Mouse (Mus musculus): ENCODE results near the gene Unc13c.

Gene Unc13c

DNA sequence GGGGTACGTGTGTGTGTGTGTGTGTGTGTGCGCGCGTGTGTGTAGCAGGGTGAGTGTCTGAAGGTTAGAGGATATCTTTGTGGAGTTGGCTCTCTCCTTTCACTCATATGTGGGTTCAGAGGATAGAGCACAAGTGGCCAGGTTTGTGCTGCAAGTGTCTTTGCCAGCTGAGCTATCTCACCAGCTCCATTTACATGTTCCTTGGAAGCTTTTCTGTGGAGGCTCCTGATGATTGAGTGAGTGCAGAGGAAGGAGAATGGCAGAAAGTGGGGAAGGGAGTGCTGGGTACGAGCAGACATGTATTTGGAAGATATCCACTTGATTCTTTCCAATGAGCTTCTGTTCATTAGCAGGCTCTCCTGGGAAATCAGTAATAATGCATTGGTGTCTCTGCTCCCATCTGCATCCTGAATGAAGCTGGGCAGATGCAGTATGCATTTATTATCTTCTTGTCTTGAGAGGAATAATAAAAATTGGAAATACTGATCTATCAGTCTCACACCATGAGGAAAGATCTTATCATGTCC is 86.3 kb downstream of the Unc13c start:
- DNase-seq (ENCODE audit: low spot score) = no peak

DNA sequence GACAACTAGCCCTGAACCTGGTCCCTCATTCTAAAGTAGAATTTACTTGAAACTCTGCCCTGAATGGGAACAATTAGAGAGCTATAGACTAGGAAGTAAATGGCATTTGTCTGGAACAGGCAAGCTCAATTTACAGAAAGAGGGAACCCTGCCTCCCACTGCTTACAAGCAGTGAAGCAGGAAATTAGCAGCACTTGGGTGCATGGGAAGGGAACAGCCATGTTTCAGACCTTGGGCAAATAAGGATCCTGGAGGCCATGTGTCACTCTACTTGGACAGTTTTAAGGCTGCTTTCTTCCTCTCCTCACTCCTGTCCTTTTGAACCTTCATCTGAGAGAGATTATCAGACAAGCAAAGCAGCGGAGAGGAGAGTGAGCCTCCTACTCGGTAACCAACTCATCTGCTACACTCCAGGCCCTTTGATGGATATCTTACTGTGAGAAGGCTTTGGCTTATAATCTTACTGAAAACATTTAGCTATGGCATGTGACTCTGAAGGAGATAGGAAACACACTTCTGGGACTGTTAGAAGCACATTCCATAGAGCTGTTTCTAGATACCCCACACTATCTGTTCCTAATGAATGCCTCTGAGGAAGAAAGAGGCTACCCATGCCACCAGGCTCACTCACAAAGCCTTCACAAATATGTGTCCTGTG is 101.2 kb downstream of the Unc13c start:
- DNase-seq (ENCODE audit: low spot score) = peak; percentile 1

DNA sequence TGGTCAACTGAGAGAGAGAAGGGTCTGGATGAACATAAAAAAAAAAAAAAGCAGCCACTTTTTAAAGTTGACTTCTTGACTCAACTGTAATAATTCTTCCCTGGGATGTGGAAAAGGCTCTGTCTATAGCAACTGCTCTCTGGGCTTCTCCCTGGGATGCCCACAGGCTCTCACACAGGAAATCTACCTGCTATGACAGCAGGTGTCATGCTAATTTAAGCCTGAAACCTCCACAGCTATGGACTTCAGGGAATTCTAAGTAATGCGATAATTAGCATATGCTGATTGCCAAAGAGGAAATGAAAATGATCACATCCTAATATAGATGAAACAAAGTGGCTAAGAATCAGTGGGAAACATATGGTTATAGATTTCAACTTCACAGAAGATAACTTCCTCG is 102.1 kb downstream of the Unc13c start:
- no peak for DNase-seq (ENCODE audit: low spot score)

DNA sequence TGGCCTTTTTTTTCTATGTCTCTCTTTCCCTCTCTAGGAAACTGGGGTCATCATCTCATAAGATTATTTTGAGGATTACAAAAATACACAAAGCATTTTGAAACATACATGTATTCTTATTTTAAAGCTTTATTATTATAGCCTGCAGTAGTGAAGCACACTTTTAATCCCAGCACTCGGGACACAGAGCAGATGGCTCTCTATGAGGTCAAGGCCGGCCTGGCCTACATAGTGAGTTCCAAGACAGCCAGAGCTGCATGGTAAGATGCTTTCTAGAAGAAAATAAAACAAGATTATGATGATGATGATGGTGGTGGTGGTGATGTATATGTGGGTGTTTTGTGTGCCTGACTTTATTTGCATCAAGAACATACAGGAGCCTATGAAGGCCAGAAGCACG is 109.3 kb downstream of the Unc13c start:
- DNase-seq (ENCODE audit: low spot score) = no peak

DNA sequence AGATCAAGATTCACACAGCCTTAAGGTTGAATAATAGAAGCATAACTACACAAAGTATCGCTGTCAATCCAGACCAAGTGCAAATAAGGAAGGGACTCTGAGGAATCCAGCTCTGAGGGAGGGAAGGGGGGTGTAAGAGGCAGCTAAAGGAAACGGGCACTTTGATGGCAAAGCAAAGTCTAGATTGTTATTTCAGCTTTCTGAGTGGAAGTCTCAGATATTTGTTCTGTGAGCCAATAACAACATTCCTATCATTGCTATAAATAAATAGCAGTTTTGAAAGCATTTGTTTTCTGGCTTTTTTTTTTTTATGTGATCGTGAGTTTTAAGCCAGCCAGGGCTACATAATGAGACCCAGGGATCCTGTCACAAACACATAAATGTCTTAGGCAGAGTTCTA is 114.5 kb downstream of the Unc13c start:
- DNase-seq (ENCODE audit: low spot score) = no peak

DNA sequence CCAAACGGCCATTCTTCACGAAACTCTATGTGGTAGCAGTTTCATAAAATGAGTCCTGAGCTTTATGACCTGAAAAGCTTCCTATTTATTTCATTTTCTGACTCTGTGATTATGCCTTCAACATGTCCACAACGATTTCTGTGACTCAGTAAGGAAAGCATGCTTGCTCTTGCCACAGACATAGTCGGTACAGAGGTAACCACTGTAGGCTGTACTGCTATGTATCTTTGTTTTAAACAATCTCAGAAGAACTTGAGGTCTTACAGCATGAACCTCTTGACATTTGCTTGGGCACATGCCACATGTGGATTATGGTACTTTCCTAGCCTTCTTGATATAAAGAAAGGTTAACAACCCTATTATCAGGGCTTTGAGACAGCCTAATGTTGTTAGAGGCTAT is 162.1 kb downstream of the Unc13c start:
- no peak for DNase-seq (ENCODE audit: low spot score)

DNA sequence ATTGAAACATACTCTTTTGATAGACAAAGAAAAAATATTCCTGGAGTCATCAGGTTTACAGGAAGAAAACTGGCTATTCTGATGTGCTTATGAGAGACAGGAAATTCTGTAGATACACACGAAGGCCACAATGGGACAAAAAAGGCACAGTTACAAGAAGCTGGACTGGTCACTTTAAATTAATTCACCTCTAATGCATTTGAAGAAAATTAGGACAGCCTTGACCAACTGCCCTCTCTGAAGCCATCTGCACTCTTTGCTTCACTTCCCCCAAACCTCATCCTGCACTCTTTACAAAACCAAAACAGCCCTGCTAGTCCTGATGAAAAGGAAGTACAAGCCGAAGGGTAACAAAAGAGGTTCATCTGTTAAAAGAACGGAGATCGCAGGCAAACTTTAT is 194.2 kb downstream of the Unc13c start:
- no peak for DNase-seq (ENCODE audit: low spot score)

DNA sequence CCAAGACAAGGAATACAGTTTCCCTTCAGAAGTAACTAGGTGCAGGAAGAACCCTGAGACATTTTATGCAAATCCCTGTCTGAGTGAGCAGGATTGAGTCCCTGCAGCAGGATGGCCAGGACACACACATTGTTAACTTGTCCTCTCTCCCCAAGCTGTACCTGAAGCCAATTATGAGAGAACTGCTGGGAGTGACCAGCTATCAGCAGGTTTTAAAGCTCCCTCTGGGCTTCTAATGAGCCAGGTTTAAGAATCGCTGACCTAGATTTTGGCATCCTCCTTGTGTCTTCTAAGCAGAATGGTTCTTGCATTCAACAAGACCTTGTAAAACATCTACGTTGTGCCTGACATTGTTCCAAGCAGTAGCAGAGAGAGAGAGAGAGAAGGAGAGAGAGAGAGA is 213.6 kb downstream of the Unc13c start:
- DNase-seq (ENCODE audit: low spot score) = no peak

DNA sequence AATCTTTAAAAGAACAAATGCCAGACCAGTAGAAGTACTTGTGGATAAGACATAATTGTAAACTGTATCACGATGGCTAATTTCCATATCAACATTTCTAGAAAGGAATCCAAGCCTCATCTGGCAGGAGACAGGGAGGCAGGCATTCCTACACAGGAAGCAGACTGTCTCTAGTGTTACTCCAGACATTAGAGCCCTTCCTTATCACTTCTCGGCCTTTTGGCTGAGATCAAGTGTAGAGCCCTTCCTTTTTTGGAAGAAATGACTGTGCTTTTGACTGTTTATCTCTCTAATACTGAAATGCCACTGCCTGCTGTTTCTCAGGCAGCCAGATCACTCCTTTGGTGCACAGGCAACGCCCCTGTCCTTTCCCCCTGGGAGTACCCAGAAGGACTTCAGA is 215.3 kb downstream of the Unc13c start:
- no peak for DNase-seq (ENCODE audit: low spot score)

DNA sequence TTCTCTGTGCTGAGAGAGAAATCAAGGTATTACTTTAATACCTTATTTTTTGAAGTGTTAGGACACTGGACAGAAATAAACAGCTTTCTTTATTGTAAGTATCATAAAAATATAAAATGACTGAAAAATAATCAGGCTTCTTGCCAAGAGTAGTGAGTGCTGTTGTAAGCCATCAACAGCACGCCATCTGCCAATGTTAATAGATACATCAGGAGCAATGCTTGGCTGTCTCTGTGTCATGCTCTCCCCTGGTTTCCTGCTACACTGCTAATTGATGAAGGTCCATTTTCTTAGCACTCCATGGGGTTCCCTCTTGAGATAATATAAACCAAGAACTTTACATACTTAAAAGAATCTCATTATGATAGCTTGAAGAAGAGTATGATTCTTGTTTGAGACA is 217.4 kb downstream of the Unc13c start:
- DNase-seq (ENCODE audit: low spot score) = no peak

DNA sequence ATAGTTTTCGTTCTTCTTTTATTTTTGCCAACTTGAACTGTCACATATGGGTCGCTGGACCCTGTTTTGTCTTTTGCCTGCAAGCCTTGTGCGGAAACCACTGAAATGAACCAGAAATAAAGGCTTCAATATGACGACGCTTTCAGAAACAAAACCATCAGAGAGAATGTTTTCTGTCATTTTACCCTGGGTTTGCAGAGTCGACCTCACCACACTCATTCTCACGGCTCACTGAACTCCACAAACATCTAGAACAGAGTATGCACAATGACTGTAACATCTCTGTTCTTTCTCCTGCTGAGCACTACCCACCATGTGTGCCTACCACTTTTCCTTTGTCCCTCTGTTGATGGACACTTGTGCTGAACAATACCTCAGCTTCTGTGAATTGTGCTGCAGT is 234.3 kb downstream of the Unc13c start:
- no peak for DNase-seq (ENCODE audit: low spot score)

DNA sequence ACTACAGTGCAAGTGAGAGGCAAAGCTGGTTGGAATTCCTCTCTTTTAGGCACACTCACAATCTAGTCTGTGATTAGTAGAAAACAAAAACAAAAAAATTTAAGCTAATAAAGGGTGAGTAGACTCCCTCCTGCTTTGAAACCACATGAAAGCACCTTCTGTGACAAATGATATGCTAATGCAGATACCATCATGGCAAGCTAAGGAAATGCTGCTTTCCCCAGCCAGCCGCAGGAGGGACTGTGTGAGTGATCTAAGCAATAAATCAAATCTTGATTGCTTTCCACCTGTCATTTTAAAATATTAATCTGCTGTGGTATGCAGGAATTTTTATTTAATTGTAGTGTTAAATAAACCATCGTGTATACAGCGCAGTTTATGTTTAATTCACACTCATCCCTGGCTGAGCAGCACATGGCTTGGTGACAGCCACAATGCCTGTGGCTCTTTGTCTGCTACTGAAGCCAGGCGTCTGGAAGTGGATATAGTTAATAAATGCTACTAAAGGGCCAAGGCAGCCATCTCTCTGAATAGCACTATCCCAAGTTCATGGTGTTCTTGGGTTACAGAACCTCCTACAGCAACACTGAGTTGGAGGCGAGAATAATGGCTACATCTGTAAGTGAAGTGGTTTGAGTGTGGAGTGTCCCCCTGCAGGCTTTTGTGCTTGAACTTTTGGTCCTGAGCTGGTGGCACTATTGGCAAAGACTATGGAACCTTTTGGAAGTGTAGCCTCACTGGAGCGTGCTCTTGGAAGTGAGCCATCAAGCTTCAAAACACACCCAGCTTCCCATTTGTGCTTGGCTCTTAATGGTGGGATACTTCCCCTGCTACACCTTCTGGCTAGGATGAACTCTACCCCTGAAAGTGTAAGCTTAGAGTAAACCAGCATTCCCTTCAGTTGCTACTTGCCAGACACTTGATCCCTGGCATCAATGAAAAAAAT is 242.8 kb downstream of the Unc13c start:
- DNase-seq (ENCODE audit: low spot score) = no peak

DNA sequence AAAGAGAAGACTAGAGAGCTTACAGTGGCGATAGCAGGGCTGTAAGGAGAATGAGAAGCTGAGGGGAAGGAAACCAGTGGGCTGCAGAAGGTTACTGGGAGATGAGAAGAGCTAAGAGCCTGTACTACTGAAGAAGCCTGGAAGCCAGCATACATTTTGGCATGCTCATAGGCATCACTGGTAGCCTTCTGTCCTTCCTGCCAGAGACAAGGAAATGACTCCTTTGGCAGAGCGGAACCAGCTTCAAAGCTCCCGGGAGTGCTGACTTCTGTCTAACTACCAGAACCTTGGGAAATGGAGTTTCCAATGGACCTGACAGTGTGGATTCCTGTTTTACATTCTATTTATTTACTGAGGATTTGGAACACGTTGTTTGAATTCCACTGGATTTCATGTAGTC is 244.0 kb downstream of the Unc13c start:
- no peak for DNase-seq (ENCODE audit: low spot score)

DNA sequence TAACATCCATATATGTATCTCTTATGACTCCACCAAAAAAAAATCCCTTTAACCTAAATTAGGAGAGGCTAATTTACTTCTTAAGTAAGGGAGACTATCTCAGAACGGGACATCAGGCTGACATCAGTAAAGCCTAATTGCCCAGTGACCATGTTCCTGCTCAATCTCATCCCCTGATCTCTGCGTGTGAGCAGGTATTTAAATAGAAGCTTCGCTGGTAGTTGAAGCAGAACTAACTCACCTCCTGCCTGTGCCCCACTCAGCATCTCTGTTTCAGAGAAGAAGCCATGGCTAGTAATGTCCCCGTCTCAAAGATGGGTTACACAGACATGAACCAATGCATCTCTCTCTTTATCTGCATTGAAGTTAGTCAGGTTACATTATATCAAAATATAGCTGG is 255.3 kb downstream of the Unc13c start:
- DNase-seq (ENCODE audit: low spot score) = no peak

DNA sequence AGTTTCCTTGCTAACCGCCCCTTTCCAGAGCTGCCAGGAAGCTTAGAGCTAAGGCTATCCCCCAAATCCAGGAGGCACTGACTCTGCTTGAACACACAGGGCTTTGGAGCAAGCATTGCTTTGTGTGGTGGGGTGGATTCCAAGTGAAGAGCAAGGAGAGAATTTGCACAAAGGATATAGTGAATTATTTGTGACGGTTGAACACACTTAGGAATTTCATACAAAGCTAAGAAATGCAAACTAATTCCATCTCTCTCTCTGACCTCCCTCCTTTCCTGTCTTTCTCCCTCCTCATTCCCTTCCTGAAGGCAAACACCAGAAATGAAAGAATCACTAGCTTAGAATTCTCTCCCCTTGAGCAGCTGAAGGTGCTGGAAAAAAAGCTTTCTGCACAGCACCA is 271.7 kb downstream of the Unc13c start:
- DNase-seq (ENCODE audit: low spot score) = no peak

DNA sequence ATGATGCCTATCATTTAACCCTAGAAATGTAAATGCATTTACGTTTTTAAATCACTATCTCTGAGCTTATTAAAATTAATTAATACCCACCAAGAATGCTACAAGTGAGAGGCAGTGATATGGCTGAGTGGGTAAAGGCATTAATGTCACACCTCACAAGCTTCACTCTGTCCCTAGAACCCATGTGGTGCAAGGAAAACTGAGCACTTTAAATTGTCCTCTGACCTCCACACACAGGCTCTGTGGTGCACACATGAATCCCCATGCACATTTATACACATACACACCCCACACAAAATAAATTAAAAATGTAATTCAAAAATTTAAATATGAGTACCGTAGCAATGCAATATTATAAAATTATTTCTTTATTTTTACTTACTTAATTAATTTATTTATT is 287.2 kb downstream of the Unc13c start:
- DNase-seq (ENCODE audit: low spot score) = no peak

DNA sequence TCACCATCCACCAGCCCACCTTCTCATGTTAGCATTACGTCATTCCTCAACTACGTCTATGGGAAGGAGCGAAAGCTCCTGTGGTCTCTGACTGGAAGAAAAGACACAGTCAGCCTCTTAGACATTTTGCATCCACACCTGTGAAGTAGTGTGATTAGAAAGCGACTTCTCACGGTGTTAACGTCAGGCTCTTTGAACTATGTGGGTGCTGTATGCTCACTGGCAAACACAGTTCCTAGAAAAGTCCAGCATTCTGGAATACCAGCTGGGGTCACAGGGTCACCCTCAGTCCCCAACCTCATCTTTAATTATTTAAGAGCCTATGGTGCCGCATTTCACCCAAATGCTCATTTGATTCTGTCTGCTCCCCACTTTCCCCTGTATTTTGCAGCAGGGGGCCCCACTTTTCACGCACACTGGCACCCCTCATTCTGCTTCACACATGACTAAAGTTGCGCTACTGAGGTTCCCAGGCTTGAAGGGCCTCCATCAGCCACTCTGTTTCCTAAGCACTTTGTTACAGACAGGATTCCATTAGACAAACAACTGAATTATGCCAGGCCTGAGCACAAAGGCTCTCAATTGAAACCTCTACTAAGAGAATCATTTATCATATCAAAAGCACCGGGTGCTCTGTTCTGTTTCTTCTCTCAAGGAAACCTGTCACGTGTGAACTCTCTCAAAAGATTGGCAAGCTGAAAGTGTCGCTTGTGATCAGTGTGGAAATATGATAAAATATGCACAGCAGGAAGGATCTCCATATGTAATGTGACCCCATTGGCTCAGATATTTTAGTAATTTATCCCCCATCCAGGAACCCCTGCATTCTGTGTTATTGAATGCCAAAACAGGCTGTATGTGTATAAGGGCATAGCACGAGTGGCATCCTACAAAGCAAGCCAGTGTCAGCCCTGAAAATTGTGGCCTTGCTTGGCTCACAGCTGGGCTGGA is 287.9 kb downstream of the Unc13c start:
- no peak for DNase-seq (ENCODE audit: low spot score)

DNA sequence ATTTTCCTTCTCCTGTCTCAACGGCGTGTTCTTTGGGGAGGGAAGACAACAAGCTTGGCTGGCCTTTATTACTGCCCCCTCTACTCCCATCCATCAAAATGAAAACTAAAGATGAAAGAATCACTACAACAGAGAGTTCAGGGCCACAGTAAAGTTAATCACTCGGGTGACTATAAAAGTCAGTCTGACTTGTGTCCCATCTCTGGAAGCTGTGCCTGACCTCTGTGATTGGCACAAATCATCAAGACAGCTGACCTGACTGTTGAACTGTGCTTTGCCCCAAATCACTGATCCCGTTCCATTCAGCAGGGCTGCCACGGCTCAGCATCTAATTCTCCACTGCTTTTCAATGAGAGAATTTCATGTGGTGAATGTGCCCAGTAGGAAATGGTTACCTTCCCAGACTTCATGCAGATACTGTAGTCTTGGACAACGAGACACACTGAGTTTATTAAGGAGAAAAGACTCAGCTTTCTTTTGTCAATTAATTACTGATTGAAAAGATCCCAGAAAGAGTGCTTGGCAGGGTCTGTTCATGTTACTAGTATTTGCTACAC is 297.0 kb downstream of the Unc13c start:
- peak; percentile 56 for DNase-seq (ENCODE audit: low spot score)

DNA sequence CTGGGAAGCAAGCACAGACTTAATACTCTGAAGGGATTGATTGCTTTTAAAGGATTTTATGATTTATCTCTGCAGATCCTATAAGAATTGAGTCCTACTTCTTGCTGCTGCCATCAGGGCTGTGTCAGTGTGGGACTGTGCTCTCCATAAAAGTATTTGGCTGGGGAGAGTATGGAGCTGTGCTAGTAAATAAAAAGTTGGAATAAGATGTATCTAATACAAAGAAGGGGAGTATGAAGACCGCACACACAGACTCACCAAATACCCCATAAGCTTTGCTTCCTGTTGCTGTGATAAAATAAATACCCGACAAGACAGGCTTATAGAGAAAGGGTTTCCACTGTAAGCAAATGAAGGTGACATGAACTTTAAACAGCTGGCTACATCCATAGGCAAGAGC is 298.7 kb downstream of the Unc13c start:
- no peak for DNase-seq (ENCODE audit: low spot score)

DNA sequence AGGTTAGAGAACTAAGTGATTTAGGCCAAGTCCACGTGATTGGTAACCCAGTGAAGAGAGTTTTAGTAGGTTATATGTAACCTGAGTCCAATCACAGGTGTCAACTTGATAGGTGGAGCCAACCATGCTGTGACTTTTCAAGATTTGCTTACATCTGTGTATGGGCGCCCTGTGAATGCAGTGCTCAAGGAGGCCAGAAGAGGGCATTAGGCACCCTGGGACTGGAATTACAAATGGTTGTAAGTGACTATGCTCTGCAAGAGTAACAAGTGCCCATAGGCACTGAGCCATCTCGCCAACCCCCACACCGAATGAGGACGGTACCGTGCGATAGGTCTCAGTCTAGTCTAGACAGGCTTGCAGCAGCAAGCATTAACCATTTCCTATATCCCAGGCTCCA is 305.9 kb downstream of the Unc13c start:
- no peak for DNase-seq (ENCODE audit: low spot score)

DNA sequence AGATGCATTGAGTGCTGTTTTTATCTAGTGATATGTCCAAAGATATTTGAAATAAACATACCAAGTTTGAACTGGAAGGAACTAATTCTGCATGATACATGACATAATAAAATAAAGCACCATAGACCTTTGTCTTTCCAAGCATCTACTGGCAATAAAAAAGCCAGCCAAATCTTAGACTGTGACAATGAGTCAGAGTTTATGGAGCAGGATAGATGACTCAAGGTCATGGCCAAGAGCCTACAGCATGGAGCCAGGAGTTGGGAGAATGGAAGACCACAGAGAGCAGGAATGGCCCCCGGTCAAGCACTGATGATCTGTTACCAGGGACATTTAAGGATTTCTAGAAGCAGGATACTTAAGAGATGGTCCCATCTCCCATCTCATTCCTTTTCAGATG is 319.7 kb downstream of the Unc13c start:
- DNase-seq (ENCODE audit: low spot score) = no peak

DNA sequence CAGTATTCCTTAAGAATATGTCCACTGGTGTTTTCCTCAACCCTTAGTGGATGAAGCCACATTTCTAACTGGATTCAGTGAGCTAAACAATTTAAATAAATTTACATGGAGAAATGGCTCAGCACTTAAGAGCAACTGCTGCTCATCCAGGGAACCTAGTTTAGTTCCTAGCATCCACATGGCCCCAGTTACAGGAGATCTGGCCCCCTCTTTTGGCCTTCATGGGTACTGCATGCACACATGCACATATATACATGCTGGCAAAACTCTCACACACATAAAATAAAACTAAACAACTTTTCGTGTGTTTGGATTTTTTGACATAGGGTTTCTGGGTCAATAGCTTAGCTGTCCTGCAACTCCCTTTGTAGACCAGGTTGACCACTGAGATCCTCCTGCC is 330.6 kb downstream of the Unc13c start:
- DNase-seq (ENCODE audit: low spot score) = no peak
